Comparison of ENCODE assay signal across 1 mouse cellular context in genomic region chr2:118882840-118883679, GRCm38 (mm10).
TF ChIP-seq lines count a peak whose summit lies in the region.

No protein-coding gene starts in this region.

TF ChIP-seq in MEL, 35 proteins besides CTCF, POLR2A, EP300 and RAD21 (continued from another document):
- TF ChIP-seq POLR2AphosphoS5 (IDR thresholded peaks at IDR 0.05; ENCODE audit: borderline replicate concordance, low read depth, low read length) (no peak), TAL1 (IDR thresholded peaks at IDR 0.05; ENCODE audit: low read length) (no peak)
